Mouse (Mus musculus) neural tube, embryonic 11.5 days (tissue): ENCODE results near the gene Mrps5. TPM values are rescaled to one million over a fixed set of nuclear protein-coding genes. Genes with fewer than 3 reads are reported as not detected.

Experiments
- ATAC-seq: fragments of 200-750 bp; cut with Nextera tagmentation; 2 replicates; pipeline ENCODE4 v1.8.0; 2017; ENCODE audit warnings: moderate number of reproducible peaks, mild to moderate bottlenecking, moderate TSS enrichment, moderate library complexity; ENCODE audit not compliant: insufficient read depth, low FRiP score, low TSS enrichment
- DNase-seq: peaks from one replicate; pipeline ENCODE4 v3.0.0-alpha.2; 2015; ENCODE audit warnings: low spot score
- H3K27ac ChIP-seq: fragments of 300-500 bp; sonication (generic); 2 replicates; pipeline ENCODE4 v1.5.1; 2014; ENCODE audit warnings: low read depth, mild to moderate bottlenecking, low read length
- H3K27me3 ChIP-seq: fragments of 300-500 bp; sonication (generic); 2 replicates; pipeline ENCODE4 v1.6.1; 2014; ENCODE audit warnings: mild to moderate bottlenecking, low read length, mixed read lengths; ENCODE audit not compliant: control insufficient read depth, insufficient read depth
- H3K36me3 ChIP-seq: fragments of 300-500 bp; sonication (generic); 2 replicates; pipeline ENCODE4 v1.6.1; 2014; ENCODE audit warnings: mild to moderate bottlenecking, low read length, moderate library complexity, mixed read lengths; ENCODE audit not compliant: control insufficient read depth, insufficient read depth
- H3K4me1 ChIP-seq: fragments of 300-500 bp; sonication (generic); 2 replicates; pipeline ENCODE4 v1.6.1; 2014; ENCODE audit warnings: low read length, mixed read lengths; ENCODE audit not compliant: control insufficient read depth, insufficient read depth
- H3K4me2 ChIP-seq: fragments of 300-500 bp; sonication (generic); 2 replicates; pipeline ENCODE4 v1.6.1; 2014; ENCODE audit warnings: low read depth, mild to moderate bottlenecking, moderate library complexity
- H3K4me3 ChIP-seq: fragments of 300-500 bp; sonication (generic); 2 replicates; pipeline ENCODE4 v1.5.1; 2014; ENCODE audit warnings: low read depth, low read length
- H3K9ac ChIP-seq: fragments of 300-500 bp; sonication (generic); 2 replicates; pipeline ENCODE4 v1.6.1; 2014; ENCODE audit warnings: mild to moderate bottlenecking, low read length
- H3K9me3 ChIP-seq: fragments of 300-500 bp; sonication (generic); 2 replicates; pipeline ENCODE4 v1.6.1; 2016; ENCODE audit warnings: low read length; ENCODE audit not compliant: control insufficient read depth
- WGBS: fragments of 180-500 bp; shearing (Covaris S2); extraction: QIAGEN DNeasy Blood & Tissue Kit; methylation state at CpG from one replicate; pipeline ENCODE4 v1.1.7; 2014; 5-methylcytosine and 5-hydroxymethylcytosine counted together
- polyA plus RNA-seq: library from polyadenylated mRNA; unstranded; fragments of >200 nt; fragmentation: Nextera tagmentation; extraction: Ambion mirVana; gene quantifications from 2 replicates; pipeline ENCODE4 v1.2.1, GENCODE M21; 2014

The Mrps5 gene
- polyA plus RNA-seq: 149 and 154 TPM in 2 replicates

- 6% methylated on average over 37 of the region's 39 CpGs for WGBS
- H3K36me3 ChIP-seq: no peaks in the 10 kb centered on the region
- peak within 1 kb of the TSS; percentile 56 for H3K4me3 ChIP-seq
- H3K27ac ChIP-seq: peak within 1 kb of the TSS; percentile 69
- H3K27me3 ChIP-seq: no peaks in the 10 kb centered on the region
- H3K9me3 ChIP-seq: no peaks in the 10 kb centered on the region
- peak; percentile 83 for ATAC-seq
- peak within 1 kb of the TSS; percentile 62 for H3K4me2 ChIP-seq
- H3K9ac ChIP-seq: peak within 1 kb of the TSS; percentile 88
- peak; percentile 91 for DNase-seq
- 0 out of 2 replicates have a peak, but pooled peaks cover 6% of the 10 kb centered on the region for H3K4me1 ChIP-seq
These were observed at the start of gene Mrps5, which contains the start of gene Zfp661 for GRCm38 (mm10) chr2:127586694-127587513. Mrps5 (plus strand) TSS chr2:127587222. Zfp661 (minus strand) TSS chr2:127587094.

- WGBS: 77% methylated on average over 3 of the region's 3 CpGs
- Histone ChIP-seq H3K4me3 (no peak overlapping the region), H3K27ac (no peak overlapping the region), H3K9ac (no peak overlapping the region), H3K36me3 (no peaks in the 10 kb centered on the region), H3K27me3 (peaks cover 32% of the 10 kb centered on the region), H3K9me3 (no peaks in the 10 kb centered on the region), H3K4me1 (no peaks in the 10 kb centered on the region), H3K4me2 (no peak overlapping the region)
- DNase-seq (no peak), ATAC-seq (no peak)
These were observed 49.5 kb upstream of the Mrps5 start for GRCm38 (mm10) chr2:127537548-127537947.

- DNase-seq: no peak
These were observed 47.5 kb upstream of the Mrps5 start for GRCm38 (mm10) chr2:127539494-127539893.

GRCm38 (mm10) chr2:127541185-127541584 lies 45.8 kb upstream of the Mrps5 start, which contains the start of gene Prom2:
Prom2 (minus strand) TSS chr2:127541467.
- Histone ChIP-seq H3K9me3 (no peaks in the 10 kb centered on the region), H3K4me1 (no peaks in the 10 kb centered on the region), H3K4me3 (peak within 1 kb of the TSS; percentile 13; the same call in 1 of the 2 replicates), H3K27me3 (peaks cover 40% of the 10 kb centered on the region), H3K36me3 (no peaks in the 10 kb centered on the region), H3K9ac (no peak within 1 kb of the TSS), H3K27ac (no peak within 1 kb of the TSS), H3K4me2 (0 out of 2 replicates have a peak within 1 kb of the TSS, but pooled peaks have one; percentile 21)
- DNase-seq (no peak), ATAC-seq (no peak)
- 4% methylated on average over 29 of the region's 29 CpGs for WGBS

More at GRCm38 (mm10) chr2:127539494-127539893, 47.5 kb upstream of the Mrps5 start:
- ATAC-seq: no peak
- Histone ChIP-seq H3K27me3 (peaks cover 40% of the 10 kb centered on the region), H3K4me1 (no peaks in the 10 kb centered on the region), H3K9me3 (no peaks in the 10 kb centered on the region), H3K4me2 (no peak overlapping the region), H3K27ac (no peak overlapping the region), H3K36me3 (no peaks in the 10 kb centered on the region), H3K9ac (no peak overlapping the region), H3K4me3 (no peak overlapping the region)
- whole genome bisulfite sequencing: 36% methylated on average over 4 of the region's 4 CpGs

- no peak overlapping the region for H3K27ac ChIP-seq
- H3K4me1 ChIP-seq: no peaks in the 10 kb centered on the region
- WGBS: 89% methylated on average over 2 of the region's 2 CpGs
- H3K4me3 ChIP-seq: no peak overlapping the region
- DNase-seq (no peak), ATAC-seq (no peak)
- H3K36me3 ChIP-seq: no peaks in the 10 kb centered on the region
- no peak overlapping the region for H3K4me2 ChIP-seq
- no peak overlapping the region for H3K9ac ChIP-seq
- peaks cover 40% of the 10 kb centered on the region for H3K27me3 ChIP-seq
- H3K9me3 ChIP-seq: no peaks in the 10 kb centered on the region
These were observed 45.3 kb upstream of the Mrps5 start for GRCm38 (mm10) chr2:127541697-127542096.

- 77% methylated on average over 5 of the region's 5 CpGs for WGBS
These were observed 38.5 kb upstream of the Mrps5 start for GRCm38 (mm10) chr2:127548342-127549074.

GRCm38 (mm10) chr2:127549711-127550110 lies 37.3 kb upstream of the Mrps5 start:
- H3K4me2 ChIP-seq: no peak overlapping the region
- H3K36me3 ChIP-seq: no peaks in the 10 kb centered on the region
- H3K4me3 ChIP-seq: no peak overlapping the region
- ATAC-seq: no peak
- H3K4me1 ChIP-seq: no peaks in the 10 kb centered on the region
- no peak overlapping the region for H3K27ac ChIP-seq
- H3K9me3 ChIP-seq: no peaks in the 10 kb centered on the region
- DNase-seq: no peak
- no peaks in the 10 kb centered on the region for H3K27me3 ChIP-seq
- H3K9ac ChIP-seq: no peak overlapping the region

More at GRCm38 (mm10) chr2:127548342-127549074, 38.5 kb upstream of the Mrps5 start:
- Histone ChIP-seq H3K4me3 (no peak overlapping the region), H3K4me2 (no peak overlapping the region), H3K9ac (no peak overlapping the region), H3K27ac (no peak overlapping the region), H3K36me3 (no peaks in the 10 kb centered on the region), H3K9me3 (no peaks in the 10 kb centered on the region), H3K27me3 (no peaks in the 10 kb centered on the region), H3K4me1 (no peaks in the 10 kb centered on the region)
- DNase-seq: no peak
- no peak for ATAC-seq

- DNase-seq (no peak), ATAC-seq (no peak)
- no peak overlapping the region for H3K27ac ChIP-seq
- no peaks in the 10 kb centered on the region for H3K9me3 ChIP-seq
- no peak overlapping the region for H3K9ac ChIP-seq
- no peaks in the 10 kb centered on the region for H3K36me3 ChIP-seq
- no peaks in the 10 kb centered on the region for H3K27me3 ChIP-seq
- 85% methylated on average over 1 of the region's 1 CpGs for WGBS
- no peaks in the 10 kb centered on the region for H3K4me1 ChIP-seq
- H3K4me2 ChIP-seq: no peak overlapping the region
- H3K4me3 ChIP-seq: no peak overlapping the region
These were observed 36.6 kb upstream of the Mrps5 start for GRCm38 (mm10) chr2:127550446-127550845.
